ENCODE assay signal across 12 mouse cellular contexts in the genomic region with DNA sequence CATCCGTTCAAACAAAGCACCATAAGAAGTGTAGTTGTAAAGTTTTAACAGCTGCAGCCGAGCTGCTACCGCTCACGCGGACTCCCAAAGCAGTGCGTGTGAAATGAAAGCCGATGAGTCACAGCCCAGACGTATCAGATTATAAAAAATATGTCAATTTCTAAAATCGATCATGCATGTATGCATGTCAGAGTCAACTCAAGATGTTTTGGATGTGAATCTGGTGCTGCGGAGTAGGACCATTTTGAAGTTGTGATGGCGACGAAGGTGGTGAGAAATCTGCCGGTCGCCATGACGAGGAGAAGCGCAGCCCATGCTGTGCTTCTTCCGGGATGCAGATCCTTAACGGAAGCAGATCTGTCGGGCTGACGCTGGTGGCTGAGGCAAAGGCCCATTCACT.
DNase-seq lines count a peak whose midpoint lies in the region; ATAC-seq and TF ChIP-seq lines count a peak whose summit lies in the region.
"Had no signal": no experiment of that assay in that cellular context is flagged by ENCODE, and none has a peak within 500 bp of the region (broad histone marks: within the 10 kb centered on the region; RNA-seq: fewer than 3 reads in every experiment).

No protein-coding gene starts in this region.

- TF ChIP-seq POLR2A in olfactory bulb, adult 2 months (IDR thresholded peaks at IDR 0.05; ENCODE audit: insufficient read depth, low read depth, low read length) = no peak

- no peaks in the 10 kb centered on the region for H3K9me3 ChIP-seq in embryonic facial prominence, embryonic 15.5 days (replicated peaks)
- H3K9me3 ChIP-seq in midbrain, embryonic 15.5 days = no peaks in the 10 kb centered on the region
- H3K9me3 ChIP-seq: hindbrain, embryonic 13.5 days; liver, embryonic 15.5 days; neural tube, embryonic 13.5 days had no signal

- H3K27me3 ChIP-seq in embryonic facial prominence, embryonic 15.5 days = no peaks in the 10 kb centered on the region
- H3K27me3 ChIP-seq in midbrain, embryonic 15.5 days (replicated peaks) = no peaks in the 10 kb centered on the region; the same call in 1 of the 2 replicates
- H3K27me3 ChIP-seq: liver, embryonic 15.5 days had no signal

- H3K36me3 ChIP-seq in embryonic facial prominence, embryonic 15.5 days = no peaks in the 10 kb centered on the region
- H3K36me3 ChIP-seq in midbrain, embryonic 15.5 days (replicated peaks) = no peaks in the 10 kb centered on the region
- H3K36me3 ChIP-seq: hindbrain, embryonic 13.5 days; liver, embryonic 15.5 days; neural tube, embryonic 13.5 days had no signal

- H3K4me2 ChIP-seq in embryonic facial prominence, embryonic 15.5 days (replicated peaks) = peak overlapping the region; percentile 38
- no peak overlapping the region for H3K4me2 ChIP-seq in midbrain, embryonic 15.5 days
- H3K4me2 ChIP-seq: hindbrain, embryonic 13.5 days; liver, embryonic 15.5 days; neural tube, embryonic 13.5 days had no signal

- H3K4me3 ChIP-seq in embryonic facial prominence, embryonic 15.5 days (replicated peaks) = peak overlapping the region; percentile 13; the same call in 1 of the 2 replicates
- H3K4me3 ChIP-seq in olfactory bulb, adult 2 months (ENCODE audit: insufficient read depth, low read depth, low read length) = peak overlapping the region; percentile 6
- no peak overlapping the region for H3K4me3 ChIP-seq in midbrain, embryonic 15.5 days
- H3K4me3 ChIP-seq: hindbrain, embryonic 13.5 days; liver, embryonic 15.5 days; neural tube, embryonic 13.5 days had no signal

- peak; percentile 62 for DNase-seq in right cerebral cortex, adult 18-20 months
- DNase-seq in right cerebral cortex, postnatal 14 days = no peak
- DNase-seq in layer of hippocampus, postnatal 10 days (ENCODE audit: low spot score in 2 of 2) = peak; percentile 26 to 31
- no peak for DNase-seq in ovary, postnatal 36 days (ENCODE audit: low spot score)
- DNase-seq: cerebellum, adult 8-10 months; gastrocnemius, postnatal 14 days had no signal

- 57% methylated on average over 20 of the region's 20 CpGs for WGBS in embryonic facial prominence, embryonic 15.5 days
- WGBS in olfactory bulb, adult 2 months = 47% methylated on average over 20 of the region's 20 CpGs
- WGBS in midbrain, embryonic 15.5 days = 68% methylated on average over 20 of the region's 20 CpGs

- TF ChIP-seq CTCF in olfactory bulb, adult 2 months (IDR thresholded peaks at IDR 0.05; ENCODE audit: insufficient read depth, low read depth, low read length) = no peak

- ATAC-seq in embryonic facial prominence, embryonic 15.5 days (ENCODE audit: insufficient number of reproducible peaks, low FRiP score, low TSS enrichment, low read depth) = no peak
- no peak for ATAC-seq in midbrain, embryonic 15.5 days (replicated peaks)

- no peak overlapping the region for H3K9ac ChIP-seq in embryonic facial prominence, embryonic 15.5 days
- no peak overlapping the region for H3K9ac ChIP-seq in midbrain, embryonic 15.5 days
- H3K9ac ChIP-seq: hindbrain, embryonic 13.5 days; liver, embryonic 15.5 days; neural tube, embryonic 13.5 days had no signal

- H3K4me1 ChIP-seq in embryonic facial prominence, embryonic 15.5 days = peaks cover 8% of the 10 kb centered on the region
- H3K4me1 ChIP-seq in olfactory bulb, adult 2 months (ENCODE audit: control insufficient read depth, insufficient read depth, low read length) = peaks cover 6% of the 10 kb centered on the region; the same call in 1 of the 2 replicates
- H3K4me1 ChIP-seq in midbrain, embryonic 15.5 days = peaks cover 4% of the 10 kb centered on the region; the same call in 1 of the 2 replicates
- H3K4me1 ChIP-seq: liver, embryonic 15.5 days had no signal

- no peak overlapping the region for H3K27ac ChIP-seq in embryonic facial prominence, embryonic 15.5 days (replicated peaks)
- no peak overlapping the region for H3K27ac ChIP-seq in olfactory bulb, adult 2 months (ENCODE audit: insufficient read depth, low read depth, low read length)
- no peak overlapping the region for H3K27ac ChIP-seq in midbrain, embryonic 15.5 days
- H3K27ac ChIP-seq: hindbrain, embryonic 13.5 days; liver, embryonic 15.5 days; neural tube, embryonic 13.5 days had no signal

Comparison
In these comparisons a context has a peak if more than half of its experiments do, and no peak if none do; other contexts are left out.
1. DNase-seq: peak in right cerebral cortex, adult 18-20 months (single experiment) and layer of hippocampus, postnatal 10 days (2 of 2); none in right cerebral cortex, postnatal 14 days (single experiment) and ovary, postnatal 36 days (single experiment).